Mouse (Mus musculus) limb, embryonic 12.5 days (tissue): ENCODE measurements at regions not wholly inside any gene's neighbourhood (a gene's known extent, or its start where the extent isn't known, plus 50 kb on each side); places are given as distances from the start of the nearest gene placed in this dataset.

Experiments used
- ATAC-seq: fragments of 200-750 bp; cut with Nextera tagmentation; 2 replicates; pipeline ENCODE4 v1.8.0; 2017; ENCODE audit warnings: low read depth, moderate TSS enrichment; ENCODE audit not compliant: insufficient number of reproducible peaks, insufficient read depth, low FRiP score, low TSS enrichment
- H3K27ac ChIP-seq: fragments of 300-500 bp; sonication (generic); 2 replicates; pipeline ENCODE4 v1.5.1; 2016; ENCODE audit warnings: mild to moderate bottlenecking, moderate library complexity
- H3K27me3 ChIP-seq: fragments of 300-500 bp; sonication (generic); 2 replicates; pipeline ENCODE4 v1.6.1; 2016; ENCODE audit warnings: mild to moderate bottlenecking, moderate library complexity
- H3K36me3 ChIP-seq: fragments of 300-500 bp; sonication (generic); 2 replicates; pipeline ENCODE4 v1.6.1; 2016; ENCODE audit warnings: mild to moderate bottlenecking, moderate library complexity
- H3K4me1 ChIP-seq: fragments of 300-500 bp; sonication (generic); replicated peaks from 2 replicates; pipeline ENCODE4 v1.6.1; 2016
- H3K4me2 ChIP-seq: fragments of 300-500 bp; sonication (generic); 2 replicates; pipeline ENCODE4 v1.6.1; 2016; ENCODE audit warnings: mild to moderate bottlenecking, moderate library complexity
- H3K4me3 ChIP-seq: fragments of 300-500 bp; sonication (generic); replicated peaks from 2 replicates; pipeline ENCODE4 v1.5.1; 2016; ENCODE audit warnings: mild to moderate bottlenecking
- H3K9ac ChIP-seq: fragments of 300-500 bp; sonication (generic); replicated peaks from 2 replicates; pipeline ENCODE4 v1.6.1; 2016; ENCODE audit warnings: mild to moderate bottlenecking, moderate library complexity
- H3K9me3 ChIP-seq: fragments of 300-500 bp; sonication (generic); 2 replicates; pipeline ENCODE4 v1.6.1; 2016; ENCODE audit warnings: mild to moderate bottlenecking, moderate library complexity
- WGBS: fragments of 180-500 bp; shearing (Covaris S2); methylation state at CpG from one replicate; pipeline ENCODE4 v1.1.7; 2016; 5-methylcytosine and 5-hydroxymethylcytosine counted together

DNA sequence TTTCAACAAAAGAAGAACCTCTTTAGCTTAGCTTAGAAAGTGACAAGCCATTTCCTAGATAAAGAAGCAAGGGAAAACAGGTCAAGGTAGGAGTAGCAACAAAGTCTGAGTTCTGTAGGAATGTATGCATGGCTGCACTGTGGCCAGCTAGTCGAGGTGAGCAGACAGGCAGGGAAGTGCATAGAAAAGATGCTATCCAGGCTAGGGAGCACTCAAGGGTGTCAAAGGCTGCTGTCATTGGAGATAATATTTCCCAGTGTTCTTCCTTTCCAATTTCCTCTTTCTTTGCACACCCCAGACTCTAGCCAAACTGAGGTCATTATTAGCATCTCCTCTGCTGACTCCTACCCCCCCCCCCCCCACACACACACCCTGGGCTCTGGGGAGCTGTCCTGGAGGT is 2229.4 kb downstream of the 4930444P10Rik start:
- WGBS, result 63% methylated on average over 1 of the region's 1 CpGs
- Histone ChIP-seq H3K4me1 (peaks cover 50% of the 10 kb centered on the region), H3K4me2 (no peak overlapping the region), H3K27me3 (no peaks in the 10 kb centered on the region; the same call in none of the 2 replicates), H3K27ac (no peak overlapping the region), H3K9me3 (no peaks in the 10 kb centered on the region), H3K9ac (no peak overlapping the region), H3K4me3 (no peak overlapping the region), H3K36me3 (no peaks in the 10 kb centered on the region)
- no peak for ATAC-seq

DNA sequence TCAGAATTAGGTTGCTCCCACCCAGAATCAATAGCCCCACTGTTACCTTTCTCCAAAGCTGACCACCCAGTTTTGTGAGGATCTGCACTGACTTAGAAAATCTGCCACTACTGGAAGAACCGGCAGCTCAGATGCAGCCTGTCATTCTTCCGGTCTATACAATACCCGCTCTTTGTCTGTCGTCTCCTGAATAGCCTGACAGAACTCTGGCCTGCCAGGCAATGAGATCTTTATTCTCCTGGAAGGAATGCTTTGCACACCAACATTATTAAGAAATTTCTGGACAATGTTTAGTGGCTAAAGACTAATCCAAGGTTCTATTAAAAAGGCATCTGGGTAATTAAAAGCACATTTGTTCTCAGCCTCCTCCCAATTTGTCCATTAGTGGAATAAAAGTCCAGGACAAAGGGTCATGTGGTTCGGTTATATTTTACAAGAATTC is 2232.0 kb downstream of the 4930444P10Rik start:
- H3K27ac ChIP-seq, result peak overlapping the region; percentile 66; the same call in 1 of the 2 replicates
- H3K4me1 ChIP-seq, result peaks cover 58% of the 10 kb centered on the region
- H3K27me3 ChIP-seq, result no peaks in the 10 kb centered on the region; the same call in none of the 2 replicates
- H3K9me3 ChIP-seq, result no peaks in the 10 kb centered on the region
- no peak overlapping the region for H3K4me3 ChIP-seq
- H3K9ac ChIP-seq, result no peak overlapping the region
- WGBS, result 19% methylated on average over 5 of the region's 5 CpGs
- H3K4me2 ChIP-seq, result no peak overlapping the region
- H3K36me3 ChIP-seq, result no peaks in the 10 kb centered on the region
- no peak for ATAC-seq

DNA sequence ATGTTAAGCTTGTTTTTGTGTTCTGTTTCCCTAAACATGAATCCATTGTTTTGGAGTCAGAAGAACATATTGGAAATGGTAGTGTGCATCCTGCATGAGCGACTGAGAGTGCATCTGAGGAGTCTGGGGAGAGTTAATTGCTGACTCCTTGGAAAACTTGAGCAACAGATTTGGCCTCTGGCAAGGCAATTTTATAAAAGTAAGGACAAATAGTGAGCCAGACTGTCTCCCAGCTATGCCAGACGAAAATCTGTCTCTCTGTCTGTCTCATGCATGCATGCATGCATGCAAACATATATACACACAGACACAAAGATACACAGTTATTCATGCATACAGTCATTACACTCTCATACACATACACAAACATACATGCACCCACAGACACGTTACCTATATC is 2232.7 kb downstream of the 4930444P10Rik start:
- no peak for ATAC-seq
- H3K27me3 ChIP-seq, result no peaks in the 10 kb centered on the region; the same call in none of the 2 replicates
- no peak overlapping the region for H3K27ac ChIP-seq
- no peaks in the 10 kb centered on the region for H3K9me3 ChIP-seq
- no peak overlapping the region for H3K4me2 ChIP-seq
- H3K4me3 ChIP-seq, result no peak overlapping the region
- H3K9ac ChIP-seq, result no peak overlapping the region
- H3K36me3 ChIP-seq, result no peaks in the 10 kb centered on the region
- H3K4me1 ChIP-seq, result peaks cover 60% of the 10 kb centered on the region
- 36% methylated on average over 3 of the region's 3 CpGs for WGBS

DNA sequence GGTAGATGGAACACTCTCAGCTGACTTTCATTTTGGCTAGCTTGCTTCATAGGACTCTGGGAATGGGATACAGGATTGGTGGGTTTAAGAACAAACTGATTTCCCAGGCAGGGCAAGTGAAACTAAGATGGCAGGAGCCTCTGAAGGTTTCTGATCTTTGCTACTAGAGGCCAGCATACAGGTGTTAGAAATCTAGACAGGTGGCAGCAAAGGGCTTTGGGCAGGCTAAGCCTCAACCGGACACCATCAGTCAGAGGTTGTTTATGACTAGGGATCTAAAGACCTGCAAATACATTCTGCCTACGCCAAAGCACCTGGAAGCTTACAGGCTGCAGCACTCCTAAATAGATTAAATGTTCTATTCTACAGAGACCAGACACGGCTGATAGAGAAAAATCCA is 2233.4 kb downstream of the 4930444P10Rik start:
- Histone ChIP-seq H3K9ac (no peak overlapping the region), H3K36me3 (no peaks in the 10 kb centered on the region), H3K27me3 (no peaks in the 10 kb centered on the region; the same call in none of the 2 replicates), H3K4me1 (peaks cover 62% of the 10 kb centered on the region), H3K9me3 (no peaks in the 10 kb centered on the region), H3K4me3 (no peak overlapping the region), H3K27ac (peak overlapping the region; percentile 29; the same call in 1 of the 2 replicates), H3K4me2 (no peak overlapping the region)
- WGBS, result 3% methylated on average over 3 of the region's 3 CpGs
- 0 out of 2 replicates have a peak, but pooled peaks have one; percentile 24 for ATAC-seq

DNA sequence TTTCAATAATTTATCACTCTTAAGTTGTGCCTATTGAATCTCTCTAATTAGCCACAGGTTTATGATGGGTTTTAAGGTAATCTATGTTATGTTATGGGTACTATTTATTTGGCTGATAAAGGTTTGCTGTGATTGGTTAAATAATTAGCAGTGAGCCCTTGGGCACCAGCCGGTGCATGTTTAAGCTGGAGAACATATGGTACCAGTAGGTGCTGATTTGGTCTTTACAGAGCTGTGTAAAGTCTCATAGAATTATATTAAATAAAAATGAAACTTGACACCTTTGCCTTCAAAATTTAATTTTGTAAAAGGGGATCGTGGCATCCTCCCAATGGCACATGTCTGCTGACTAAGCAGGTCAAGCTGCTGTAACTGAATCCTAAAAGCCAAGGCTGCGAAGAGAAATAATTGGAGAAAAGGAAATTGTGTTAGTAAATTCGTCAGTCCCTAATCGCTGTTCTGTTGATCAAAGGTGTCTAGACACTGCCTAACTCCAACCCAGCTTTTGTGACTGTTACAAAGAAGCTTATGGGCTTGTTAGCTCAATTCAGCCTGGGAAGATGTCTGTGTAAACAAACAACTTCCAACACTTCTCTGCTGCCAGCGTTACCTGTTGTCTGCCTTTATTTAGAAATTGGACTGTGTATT is 2234.6 kb downstream of the 4930444P10Rik start:
- Histone ChIP-seq H3K4me3 (no peak overlapping the region), H3K9me3 (no peaks in the 10 kb centered on the region), H3K4me1 (peaks cover 53% of the 10 kb centered on the region), H3K9ac (no peak overlapping the region), H3K36me3 (no peaks in the 10 kb centered on the region), H3K27ac (no peak overlapping the region), H3K4me2 (no peak overlapping the region), H3K27me3 (peaks cover 6% of the 10 kb centered on the region)
- WGBS, result 21% methylated on average over 6 of the region's 6 CpGs
- ATAC-seq, result 0 out of 2 replicates have a peak, but pooled peaks have one; percentile 65

DNA sequence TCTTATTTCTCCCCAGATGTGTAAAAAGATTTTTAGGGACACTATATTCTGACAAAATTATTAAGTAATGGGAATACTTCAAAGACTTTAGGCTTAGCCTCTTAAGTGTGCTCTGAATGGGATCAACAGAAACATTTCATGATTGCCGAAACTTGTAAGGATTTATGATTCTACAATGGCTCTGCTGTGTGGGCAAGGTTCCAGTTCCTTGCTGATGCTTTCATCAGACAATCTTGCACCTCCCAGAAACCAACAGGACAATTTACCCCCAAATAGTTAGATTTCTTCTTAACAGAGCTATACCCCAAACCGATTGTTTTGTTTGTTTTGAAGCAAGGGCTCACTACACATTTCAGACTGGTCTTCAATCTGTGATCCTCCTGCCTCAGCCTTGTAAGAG is 2236.1 kb downstream of the 4930444P10Rik start:
- Histone ChIP-seq H3K9me3 (no peaks in the 10 kb centered on the region), H3K27me3 (peaks cover 6% of the 10 kb centered on the region; the same call in 1 of the 2 replicates), H3K4me1 (peaks cover 41% of the 10 kb centered on the region), H3K36me3 (no peaks in the 10 kb centered on the region), H3K27ac (no peak overlapping the region), H3K9ac (no peak overlapping the region), H3K4me2 (no peak overlapping the region), H3K4me3 (no peak overlapping the region)
- WGBS, result 66% methylated on average over 2 of the region's 2 CpGs
- ATAC-seq, result no peak

DNA sequence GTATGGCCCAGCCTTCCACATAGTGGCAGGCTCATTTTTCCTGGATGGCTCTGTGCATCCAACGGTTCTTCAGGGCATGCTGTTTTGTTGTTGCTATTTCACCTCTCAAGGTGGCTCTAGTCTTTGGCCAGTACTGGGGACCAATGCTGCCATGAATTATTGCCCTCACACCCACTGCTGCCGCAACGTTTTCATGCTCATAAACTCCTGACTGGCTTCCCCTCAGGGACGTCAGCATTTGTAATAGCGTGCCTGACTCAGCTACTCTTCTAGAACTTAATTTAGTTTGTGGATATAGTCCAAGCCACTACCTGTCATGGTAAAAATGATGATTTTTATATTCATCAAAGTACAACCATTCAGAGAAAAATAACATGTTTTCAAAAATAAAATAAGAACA is 2242.0 kb downstream of the 4930444P10Rik start:
- Histone ChIP-seq H3K27ac (no peak overlapping the region), H3K4me3 (no peak overlapping the region), H3K27me3 (peaks cover 24% of the 10 kb centered on the region), H3K9ac (no peak overlapping the region), H3K9me3 (no peaks in the 10 kb centered on the region), H3K4me1 (peaks cover 5% of the 10 kb centered on the region), H3K36me3 (no peaks in the 10 kb centered on the region), H3K4me2 (no peak overlapping the region)
- no peak for ATAC-seq
- WGBS, result 36% methylated on average over 5 of the region's 5 CpGs

DNA sequence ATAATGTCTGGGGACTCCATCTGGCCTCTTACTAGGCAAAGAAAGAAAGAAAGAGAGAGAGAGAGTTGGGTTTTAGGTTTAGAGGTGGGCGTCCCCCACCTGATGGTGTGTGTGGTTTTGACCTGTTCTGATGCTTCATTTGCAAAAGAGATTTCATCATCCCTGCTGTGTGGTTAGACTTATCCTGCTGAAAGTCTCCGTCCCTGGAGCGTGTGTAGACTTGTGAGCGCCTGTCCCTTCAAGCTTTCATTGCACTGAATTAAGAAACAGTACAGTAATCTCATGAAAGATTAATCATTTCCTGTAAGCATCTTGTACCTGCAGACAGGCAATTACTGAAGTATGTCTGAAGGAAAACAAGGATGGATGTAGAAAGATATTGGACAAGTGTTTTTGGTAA is 2244.1 kb downstream of the 4930444P10Rik start:
- H3K9me3 ChIP-seq, result no peaks in the 10 kb centered on the region
- no peak for ATAC-seq
- no peak overlapping the region for H3K27ac ChIP-seq
- WGBS, result 82% methylated on average over 4 of the region's 4 CpGs
- H3K9ac ChIP-seq, result no peak overlapping the region
- no peak overlapping the region for H3K4me3 ChIP-seq
- H3K36me3 ChIP-seq, result no peaks in the 10 kb centered on the region
- no peak overlapping the region for H3K4me2 ChIP-seq
- peaks cover 18% of the 10 kb centered on the region for H3K27me3 ChIP-seq
- H3K4me1 ChIP-seq, result no peaks in the 10 kb centered on the region; the same call in 1 of the 2 replicates

DNA sequence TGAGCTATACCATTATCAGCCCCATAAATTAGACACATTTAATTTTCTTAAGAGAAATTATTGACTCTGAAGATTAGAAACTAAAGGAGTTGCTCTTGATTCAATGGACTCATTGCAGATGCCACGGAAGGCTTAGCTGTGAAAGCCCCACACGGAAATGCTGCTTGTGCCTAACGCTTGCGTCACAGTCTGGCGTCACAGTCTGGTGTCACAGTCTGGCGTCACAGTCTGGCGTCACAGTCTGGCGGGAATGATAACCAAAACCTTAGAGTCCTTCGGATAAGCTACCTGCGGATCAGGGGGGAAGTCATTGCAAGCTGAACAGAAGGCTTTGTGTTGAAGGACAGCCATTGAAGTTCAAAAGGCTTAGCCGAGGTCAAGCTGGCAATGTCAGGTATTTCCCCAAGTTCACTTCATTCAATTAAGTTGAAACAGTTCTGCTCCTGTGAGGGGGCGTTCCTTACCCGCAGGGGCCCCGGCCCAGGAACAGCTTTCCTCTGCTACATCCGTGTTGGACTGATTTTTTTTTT is 2246.7 kb downstream of the 4930444P10Rik start:
- no peaks in the 10 kb centered on the region; the same call in 1 of the 2 replicates for H3K4me1 ChIP-seq
- no peaks in the 10 kb centered on the region for H3K36me3 ChIP-seq
- no peak overlapping the region for H3K4me2 ChIP-seq
- WGBS, result 47% methylated on average over 15 of the region's 15 CpGs
- no peak for ATAC-seq
- H3K4me3 ChIP-seq, result no peak overlapping the region
- H3K9me3 ChIP-seq, result no peaks in the 10 kb centered on the region
- H3K27ac ChIP-seq, result no peak overlapping the region
- no peak overlapping the region for H3K9ac ChIP-seq
- H3K27me3 ChIP-seq, result peaks cover 18% of the 10 kb centered on the region

DNA sequence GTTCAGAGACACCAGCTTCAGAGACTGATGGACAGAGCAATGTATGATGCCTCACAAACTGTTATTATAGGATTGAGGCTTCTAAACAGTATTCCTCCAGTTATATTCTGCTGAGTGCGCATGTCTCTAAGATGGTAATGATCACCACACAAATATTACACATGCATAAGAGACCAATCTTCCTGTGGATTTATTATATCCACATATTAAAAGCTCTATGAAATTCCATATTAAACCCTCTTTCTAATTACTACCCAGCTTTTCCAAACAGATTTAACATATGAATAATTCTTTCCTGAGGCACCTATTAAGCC is 2252.9 kb downstream of the 4930444P10Rik start:
- H3K4me2 ChIP-seq, result no peak overlapping the region
- peaks cover 3% of the 10 kb centered on the region; the same call in 1 of the 2 replicates for H3K27me3 ChIP-seq
- no peak overlapping the region for H3K27ac ChIP-seq
- no peaks in the 10 kb centered on the region for H3K36me3 ChIP-seq
- no peak overlapping the region for H3K4me3 ChIP-seq
- H3K9ac ChIP-seq, result no peak overlapping the region
- no peak for ATAC-seq
- WGBS, result 97% methylated on average over 1 of the region's 1 CpGs
- H3K9me3 ChIP-seq, result no peaks in the 10 kb centered on the region
- 0 out of 2 replicates have a peak, but pooled peaks cover 7% of the 10 kb centered on the region for H3K4me1 ChIP-seq

DNA sequence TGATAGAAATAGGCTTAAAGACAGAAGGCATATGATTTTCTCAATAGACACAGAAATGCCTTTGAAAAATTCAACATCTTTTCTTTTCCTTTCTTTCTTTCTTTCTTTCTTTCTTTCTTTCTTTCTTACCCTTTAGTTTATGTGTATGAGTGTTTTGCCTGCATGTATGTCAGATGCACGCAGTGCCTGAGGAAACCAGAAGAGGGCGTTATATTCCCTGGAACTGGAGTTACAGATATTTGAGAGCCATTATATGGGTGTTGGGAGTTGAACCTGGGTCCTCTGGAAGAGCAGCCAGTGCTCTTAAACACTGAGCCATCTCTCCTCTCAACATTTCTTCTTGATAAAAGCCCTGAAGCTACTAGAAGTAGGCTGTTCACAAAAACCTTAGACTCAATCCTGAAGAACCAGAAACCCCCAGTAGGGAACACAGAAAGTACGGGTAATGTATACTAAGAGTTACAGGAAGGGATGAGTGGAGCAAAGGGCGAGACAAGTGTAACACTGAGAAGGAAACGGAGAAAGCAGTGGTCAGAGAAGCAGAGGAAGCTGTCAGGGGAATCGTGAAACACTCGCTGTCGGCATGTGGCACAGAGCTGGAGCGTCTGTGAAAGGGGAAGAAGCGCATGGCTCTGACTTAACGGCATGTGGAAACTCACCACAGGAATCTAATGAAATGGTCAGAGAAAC is 2253.4 kb downstream of the 4930444P10Rik start:
- Histone ChIP-seq H3K9ac (no peak overlapping the region), H3K36me3 (no peaks in the 10 kb centered on the region), H3K4me1 (0 out of 2 replicates have a peak, but pooled peaks cover 10% of the 10 kb centered on the region), H3K4me3 (no peak overlapping the region), H3K27ac (no peak overlapping the region), H3K9me3 (no peaks in the 10 kb centered on the region), H3K27me3 (peaks cover 3% of the 10 kb centered on the region; the same call in 1 of the 2 replicates), H3K4me2 (no peak overlapping the region)
- ATAC-seq, result no peak
- WGBS, result 49% methylated on average over 11 of the region's 11 CpGs
